Mouse (Mus musculus) stomach, postnatal 0 days (tissue): ENCODE data around the gene Smim24.

Experiments used
- CTCF ChIP-seq: IDR thresholded peaks from 2 replicates; pipeline ENCODE4 v1.5.1; 2016; ENCODE audit warnings: antibody characterized with exemption, low read depth, mild to moderate bottlenecking, moderate library complexity
- EP300 ChIP-seq: optimal IDR thresholded peaks from 2 replicates; pipeline ENCODE3; 2016; ENCODE audit warnings: antibody characterized with exemption

- TF ChIP-seq EP300 (no peak), CTCF (no peak)
Observed at GRCm38 (mm10) chr10:81392781-81393185, at the start of gene Smim24.
